Mouse (Mus musculus) bone marrow macrophage, adult 2 months (primary cell): ENCODE measurements around the gene Ripor2. TPM values are rescaled to one million over a fixed set of nuclear protein-coding genes. Genes with fewer than 3 reads are reported as not detected.

Source experiments
- H3K27ac ChIP-seq: 2 replicates; pipeline ENCODE4 v1.5.1; 2012; ENCODE audit warnings: low read depth, low read length; ENCODE audit not compliant: insufficient read depth
- H3K4me1 ChIP-seq: 2 replicates; pipeline ENCODE4 v1.6.1; 2012; ENCODE audit warnings: low read length; ENCODE audit not compliant: control insufficient read depth, insufficient read depth
- H3K4me3 ChIP-seq: 2 replicates; pipeline ENCODE4 v1.5.1; 2012; ENCODE audit warnings: mild to moderate bottlenecking, low read length, moderate library complexity; ENCODE audit not compliant: insufficient read depth
- CTCF ChIP-seq: IDR thresholded peaks from 2 replicates; pipeline ENCODE4 v1.5.1; 2012; ENCODE audit warnings: low read depth, mild to moderate bottlenecking, low read length, moderate library complexity
- POLR2A ChIP-seq: IDR thresholded peaks from 2 replicates; pipeline ENCODE4 v1.6.1; 2012; ENCODE audit warnings: mild to moderate bottlenecking, low read depth, low read length, borderline replicate concordance
- polyA plus RNA-seq: library from polyadenylated mRNA; stranded (reverse); fragments of >200 nt; gene quantifications from 2 replicates; pipeline ENCODE4 v1.2.4, GENCODE M21; 2012; ENCODE audit not compliant: missing spikeins, insufficient read depth, insufficient read length

Ripor2 gene
- polyA plus RNA-seq, 1 experiment: 0.46 TPM

DNA sequence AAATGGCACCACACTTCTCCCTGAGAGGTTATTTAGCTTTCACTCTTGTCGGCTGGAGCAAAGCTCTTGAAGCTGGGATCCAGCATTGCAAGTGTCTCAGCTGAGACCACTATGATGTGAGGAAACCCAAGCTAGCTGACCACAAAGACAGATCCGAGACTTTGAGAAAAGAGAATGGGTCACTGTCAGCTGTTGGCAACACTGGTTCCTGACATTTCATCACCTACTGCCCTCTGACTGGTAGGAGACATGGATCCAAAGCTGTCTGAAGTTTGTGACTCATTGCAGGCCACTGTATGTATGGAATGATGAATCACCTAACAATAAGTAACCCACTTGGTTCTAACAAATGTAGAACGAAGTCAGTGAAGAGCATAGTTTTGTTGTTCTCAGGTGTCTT lies 64.3 kb downstream of the Ripor2 start:
- no peak overlapping the region for H3K4me3 ChIP-seq
- TF ChIP-seq POLR2A: no peak
- no peak for TF ChIP-seq CTCF
- H3K4me1 ChIP-seq: peaks cover 7% of the 10 kb centered on the region
- no peak overlapping the region for H3K27ac ChIP-seq

DNA sequence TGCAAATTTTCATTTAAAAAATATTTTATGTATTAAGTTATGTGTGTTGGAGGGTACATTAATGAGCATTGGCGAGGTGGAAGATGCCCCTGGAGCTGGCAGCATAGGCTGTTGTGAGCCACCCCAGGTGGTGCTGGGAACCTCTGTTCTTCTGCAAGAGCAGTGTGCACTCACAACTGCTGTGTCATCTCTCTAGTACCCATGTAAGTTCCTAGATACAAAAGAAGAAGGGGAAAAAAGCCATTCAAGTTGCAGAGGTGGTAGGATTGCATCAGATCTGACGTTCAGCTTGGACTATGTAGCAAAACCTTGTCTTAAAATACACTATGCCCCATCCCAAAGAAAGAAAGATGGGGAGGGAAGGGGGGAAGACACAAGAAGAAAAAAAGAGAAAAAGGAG lies 65.5 kb downstream of the Ripor2 start:
- H3K4me3 ChIP-seq: no peak overlapping the region
- no peaks in the 10 kb centered on the region for H3K4me1 ChIP-seq
- H3K27ac ChIP-seq: no peak overlapping the region
- TF ChIP-seq CTCF (no peak), POLR2A (no peak)

GRCm38 (mm10) chr13:24648027-24648426 lies 66.0 kb downstream of the Ripor2 start:
- Histone ChIP-seq H3K4me1 (no peaks in the 10 kb centered on the region), H3K4me3 (no peak overlapping the region), H3K27ac (no peak overlapping the region)
- no peak for TF ChIP-seq CTCF
- no peak for TF ChIP-seq POLR2A

GRCm38 (mm10) chr13:24648668-24649067 lies 66.7 kb downstream of the Ripor2 start:
- no peaks in the 10 kb centered on the region for H3K4me1 ChIP-seq
- H3K27ac ChIP-seq: no peak overlapping the region

GRCm38 (mm10) chr13:24649099-24649498 lies 67.1 kb downstream of the Ripor2 start:
- TF ChIP-seq CTCF (no peak), POLR2A (no peak)

More at GRCm38 (mm10) chr13:24648668-24649067, 66.7 kb downstream of the Ripor2 start:
- TF ChIP-seq CTCF (no peak), POLR2A (no peak)
- H3K4me3 ChIP-seq: no peak overlapping the region

DNA sequence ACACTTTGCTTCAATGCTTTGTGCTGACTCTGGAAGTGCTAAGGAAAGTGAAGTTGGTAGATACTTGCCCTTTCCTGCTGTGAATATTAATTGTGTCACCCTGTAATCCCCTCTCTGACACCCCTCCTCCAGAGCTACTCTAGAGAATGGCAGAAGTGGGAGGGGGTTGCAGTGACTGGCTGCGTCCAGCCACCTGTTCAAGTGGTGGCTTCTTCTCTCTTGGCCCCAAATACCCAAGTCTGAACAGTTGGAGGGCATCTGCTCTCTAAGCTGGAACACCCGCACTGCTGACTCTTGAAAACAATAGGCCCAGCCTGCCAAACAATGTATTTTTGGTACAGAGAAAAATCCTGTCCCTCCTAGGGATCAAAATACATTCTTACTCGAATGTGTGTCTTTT lies 69.0 kb downstream of the Ripor2 start:
- H3K4me3 ChIP-seq: no peak overlapping the region
- TF ChIP-seq POLR2A (no peak), CTCF (no peak)
- H3K27ac ChIP-seq: no peak overlapping the region
- H3K4me1 ChIP-seq: no peaks in the 10 kb centered on the region

More at GRCm38 (mm10) chr13:24649099-24649498, 67.1 kb downstream of the Ripor2 start:
- Histone ChIP-seq H3K4me3 (no peak overlapping the region), H3K4me1 (no peaks in the 10 kb centered on the region), H3K27ac (no peak overlapping the region)

DNA sequence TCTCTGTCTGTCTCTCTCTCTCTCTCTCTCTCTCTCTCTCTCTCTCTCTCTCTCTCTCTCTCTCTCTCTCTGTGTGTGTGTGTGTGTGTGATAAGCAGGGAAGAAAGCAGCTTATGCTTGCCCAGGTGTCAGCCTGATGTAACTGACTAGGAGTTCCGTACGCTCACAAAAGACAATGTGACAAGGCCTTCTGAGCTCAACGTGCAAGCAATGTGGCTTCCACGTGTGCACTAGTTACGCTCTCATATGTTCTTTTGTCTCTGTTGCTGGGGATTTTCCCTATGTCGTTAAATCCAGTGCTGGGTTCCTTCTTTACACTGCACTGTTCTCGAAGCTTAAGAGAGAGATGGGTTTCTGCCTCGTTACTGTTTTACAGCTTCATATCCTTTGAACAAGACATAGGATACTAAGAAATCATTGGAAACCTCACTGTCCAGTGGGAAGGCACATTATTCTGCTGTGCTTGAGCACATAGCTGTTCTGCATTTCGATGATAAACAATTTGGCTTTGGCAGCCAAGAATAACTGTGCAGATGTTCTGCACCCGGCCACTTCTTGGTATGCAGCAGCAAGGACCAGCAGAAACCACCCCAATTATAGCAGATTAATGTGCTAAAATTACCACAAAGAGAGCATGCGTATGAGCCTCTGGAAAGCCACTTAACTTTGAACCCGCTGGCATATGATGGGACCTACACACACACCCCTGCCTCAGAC lies 73.1 kb downstream of the Ripor2 start:
- TF ChIP-seq CTCF (no peak), POLR2A (no peak)
- Histone ChIP-seq H3K4me3 (no peak overlapping the region), H3K27ac (no peak overlapping the region), H3K4me1 (no peaks in the 10 kb centered on the region)

DNA sequence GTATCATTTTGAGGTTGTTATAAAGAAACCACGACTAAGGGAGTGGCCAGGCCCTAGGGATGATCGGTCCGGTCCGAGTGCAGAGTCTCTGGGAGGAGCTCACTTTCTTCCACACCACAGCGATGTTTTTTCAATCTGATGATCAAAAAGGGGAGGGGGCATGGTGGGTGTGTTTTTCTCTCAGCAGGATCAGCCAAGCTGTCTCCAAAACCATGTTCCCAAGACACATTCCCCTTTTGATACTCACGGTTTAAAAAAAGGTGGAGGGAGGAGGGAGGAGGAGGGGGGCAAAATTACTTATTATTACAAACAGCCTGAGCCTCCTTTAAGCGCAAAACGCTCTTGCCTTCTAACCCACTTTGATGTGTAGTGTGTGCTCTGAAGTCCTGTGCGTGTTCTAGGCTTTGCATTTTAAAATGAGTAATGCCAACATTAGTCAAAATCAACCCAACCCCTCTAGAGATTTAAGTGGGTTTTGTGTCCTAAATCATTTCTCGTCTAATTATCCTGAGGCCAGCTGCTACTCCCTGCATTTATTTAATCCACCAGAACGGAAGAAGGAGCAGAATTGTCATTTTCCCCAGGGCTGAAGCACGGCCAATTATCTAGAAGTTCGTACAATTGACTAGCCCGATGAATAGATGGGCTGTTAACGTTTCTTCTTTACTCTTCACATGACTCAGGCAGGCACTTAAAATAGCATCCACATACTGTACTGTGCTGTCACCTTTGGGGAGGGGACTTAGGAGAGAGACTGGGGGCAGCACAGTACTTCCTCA lies 74.9 kb downstream of the Ripor2 start:
- TF ChIP-seq CTCF: no peak
- no peak for TF ChIP-seq POLR2A
- Histone ChIP-seq H3K4me3 (no peak overlapping the region), H3K4me1 (peaks cover 4% of the 10 kb centered on the region; the same call in 1 of the 2 replicates), H3K27ac (no peak overlapping the region)

DNA sequence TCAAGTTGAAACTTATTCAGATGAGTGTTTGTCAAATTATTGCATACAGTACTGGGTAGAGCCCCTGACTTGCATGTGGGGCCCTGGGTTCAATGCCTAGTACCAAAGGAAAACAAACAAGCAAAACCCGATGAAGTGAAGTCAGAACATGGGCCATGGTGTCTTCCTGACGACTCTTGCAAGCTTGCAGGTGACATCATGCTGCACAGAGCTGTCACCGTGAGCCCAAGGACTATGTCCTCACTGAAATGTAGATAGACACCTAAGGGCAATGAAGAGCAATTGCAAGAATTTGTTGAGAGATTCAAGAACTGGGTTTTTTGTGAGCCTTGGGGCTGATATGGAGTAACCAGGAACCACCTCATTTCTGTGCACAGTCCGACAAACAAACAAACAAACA lies 84.8 kb downstream of the Ripor2 start:
- no peak overlapping the region for H3K4me3 ChIP-seq
- H3K4me1 ChIP-seq: peaks cover 4% of the 10 kb centered on the region; the same call in 1 of the 2 replicates
- no peak overlapping the region for H3K27ac ChIP-seq
- TF ChIP-seq CTCF: no peak
- no peak for TF ChIP-seq POLR2A

DNA sequence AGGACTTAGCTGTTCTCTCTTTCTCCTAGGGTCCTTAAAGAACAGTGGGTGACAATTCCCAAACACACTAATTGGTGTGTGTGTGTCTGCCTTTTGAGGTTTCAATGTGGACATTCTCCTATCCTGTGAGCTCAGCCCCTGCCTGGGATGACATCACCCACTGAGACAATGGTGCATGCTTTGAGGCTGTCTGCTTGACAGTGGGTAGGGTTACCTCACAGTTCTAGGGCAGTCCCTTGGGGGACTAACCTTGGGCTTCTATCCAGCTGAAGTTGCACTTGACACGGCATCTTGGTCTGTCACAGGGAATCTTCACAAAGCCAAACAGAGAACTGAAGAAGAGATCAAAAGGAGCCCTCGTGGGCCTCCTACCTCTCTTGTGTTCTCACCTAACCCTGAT lies 86.6 kb downstream of the Ripor2 start:
- Histone ChIP-seq H3K27ac (no peak overlapping the region), H3K4me1 (no peaks in the 10 kb centered on the region), H3K4me3 (no peak overlapping the region)
- TF ChIP-seq POLR2A (no peak), CTCF (no peak)
